Mouse (Mus musculus) limb, embryonic 13.5 days (tissue): ENCODE measurements at regions not wholly inside any gene's neighbourhood (a gene's known extent, or its start where the extent isn't known, plus 50 kb on each side); places are given as distances from the start of the nearest gene placed in this dataset.
A peak's percentile ranks its signal among the peaks of the same experiment; 100 is the strongest.

Source experiments
- ATAC-seq: fragments of 200-750 bp; cut with Nextera tagmentation; 2 replicates; pipeline ENCODE4 v1.8.0; 2017; ENCODE audit warnings: low read depth, moderate number of reproducible peaks, moderate TSS enrichment; ENCODE audit not compliant: low FRiP score
- H3K27ac ChIP-seq: fragments of 300-500 bp; sonication (generic); 2 replicates; pipeline ENCODE4 v1.5.1; 2015; ENCODE audit warnings: inconsistent platforms, mild to moderate bottlenecking, moderate library complexity
- H3K27me3 ChIP-seq: fragments of 300-500 bp; sonication (generic); 2 replicates; pipeline ENCODE4 v1.6.1; 2015; ENCODE audit warnings: mild to moderate bottlenecking, inconsistent platforms
- H3K36me3 ChIP-seq: fragments of 300-500 bp; sonication (generic); 2 replicates; pipeline ENCODE4 v1.6.1; 2015; ENCODE audit warnings: inconsistent platforms, mild to moderate bottlenecking, moderate library complexity
- H3K4me1 ChIP-seq: fragments of 300-500 bp; sonication (generic); 2 replicates; pipeline ENCODE4 v1.6.1; 2015; ENCODE audit warnings: inconsistent platforms
- H3K4me2 ChIP-seq: fragments of 300-500 bp; sonication (generic); replicated peaks from 2 replicates; pipeline ENCODE4 v1.6.1; 2015; ENCODE audit warnings: inconsistent platforms, mild to moderate bottlenecking, moderate library complexity
- H3K4me3 ChIP-seq: fragments of 300-500 bp; sonication (generic); 2 replicates; pipeline ENCODE4 v1.5.1; 2015; ENCODE audit warnings: moderate library complexity, mild to moderate bottlenecking, inconsistent platforms
- H3K9ac ChIP-seq: fragments of 300-500 bp; sonication (generic); 2 replicates; pipeline ENCODE4 v1.6.1; 2015; ENCODE audit warnings: mild to moderate bottlenecking, inconsistent platforms
- H3K9me3 ChIP-seq: fragments of 300-500 bp; sonication (generic); 2 replicates; pipeline ENCODE4 v1.6.1; 2016; ENCODE audit warnings: inconsistent platforms
- WGBS: fragments of 180-500 bp; shearing (Covaris S2); methylation state at CpG from one replicate; pipeline ENCODE4 v1.1.7; 2015; 5-methylcytosine and 5-hydroxymethylcytosine counted together

DNA sequence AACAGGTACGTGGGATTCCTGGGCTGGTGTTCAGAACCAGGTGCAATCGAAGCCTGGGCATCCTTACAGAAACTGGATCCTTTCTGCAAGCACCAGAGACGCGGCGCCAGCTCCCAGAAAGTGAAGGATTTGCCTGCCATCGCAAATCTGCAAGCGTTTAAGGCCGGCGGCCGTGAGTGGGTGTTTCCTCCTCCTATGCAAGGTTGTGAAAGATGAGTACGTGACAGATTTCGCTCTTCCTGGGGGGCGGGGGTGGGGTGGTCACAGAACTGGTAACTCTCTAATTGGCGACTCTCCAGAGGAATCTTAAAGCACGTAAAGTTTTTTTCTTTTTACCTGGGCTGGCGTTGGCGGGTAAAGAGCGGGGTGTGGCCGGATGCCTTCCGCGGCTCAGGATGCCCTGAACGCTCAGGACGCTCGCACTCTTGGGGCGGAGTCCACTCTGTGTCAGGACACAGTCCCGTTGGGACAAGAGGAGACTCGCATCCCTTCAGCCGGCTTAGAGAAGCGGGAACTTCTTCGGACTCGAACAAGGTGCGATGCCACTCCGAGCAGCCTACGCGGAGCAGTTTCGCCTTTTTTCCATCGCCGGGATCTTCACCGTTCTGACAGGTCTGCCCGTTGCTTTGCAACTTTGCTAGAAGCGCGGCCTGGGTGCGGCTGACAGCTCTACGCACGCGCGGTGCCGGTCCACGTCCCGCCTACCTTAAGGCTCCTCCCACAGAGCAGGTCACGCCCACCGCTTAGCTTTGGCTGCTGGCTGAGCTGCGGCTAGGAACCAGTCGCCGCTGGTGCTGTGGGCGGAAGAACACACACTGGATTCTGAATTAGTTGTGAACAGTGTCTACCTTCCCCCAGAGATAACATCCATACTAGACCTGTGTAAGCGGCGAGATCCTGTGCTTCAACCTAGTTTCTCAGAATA, 141.4 kb upstream of the Ccdc54 start:
- Histone ChIP-seq H3K27me3 (no peaks in the 10 kb centered on the region), H3K36me3 (0 out of 2 replicates have a peak, but pooled peaks cover 2% of the 10 kb centered on the region), H3K27ac (peak overlapping the region; percentile 58; the same call in 1 of the 2 replicates), H3K4me2 (peak overlapping the region; percentile 83), H3K9me3 (no peaks in the 10 kb centered on the region), H3K4me1 (0 out of 2 replicates have a peak, but pooled peaks cover 5% of the 10 kb centered on the region), H3K4me3 (peak overlapping the region; percentile 74), H3K9ac (peak overlapping the region; percentile 76)
- peak; percentile 93 for ATAC-seq
- under 1% methylated on average over 58 of the region's 58 CpGs for WGBS

DNA sequence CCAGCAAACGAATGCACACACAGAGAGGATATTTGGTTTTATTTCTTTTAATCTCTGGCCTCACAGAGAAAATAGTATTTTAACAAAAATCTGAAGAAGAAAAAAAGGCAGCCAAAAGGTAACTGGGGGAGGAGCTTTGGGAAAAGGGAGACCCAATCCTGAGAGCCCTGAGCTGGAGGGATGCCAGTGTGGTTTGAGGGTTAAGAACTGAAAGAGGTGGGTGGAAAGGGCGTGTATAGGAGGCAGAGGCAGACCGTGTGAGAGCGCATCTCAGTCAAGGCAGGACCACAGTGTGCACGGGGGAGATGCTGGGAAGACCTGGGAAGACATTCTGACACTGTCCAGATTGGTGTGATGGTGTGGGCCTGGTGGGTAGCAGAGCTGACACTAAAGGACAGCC, 138.4 kb upstream of the Ccdc54 start:
- ATAC-seq, result no peak
- 64% methylated on average over 5 of the region's 5 CpGs for WGBS
- no peaks in the 10 kb centered on the region for H3K4me1 ChIP-seq
- no peak overlapping the region for H3K9ac ChIP-seq
- 0 out of 2 replicates have a peak, but pooled peaks cover 2% of the 10 kb centered on the region for H3K36me3 ChIP-seq
- no peak overlapping the region for H3K4me3 ChIP-seq
- H3K4me2 ChIP-seq, result no peak overlapping the region
- H3K27me3 ChIP-seq, result no peaks in the 10 kb centered on the region
- no peaks in the 10 kb centered on the region for H3K9me3 ChIP-seq
- H3K27ac ChIP-seq, result no peak overlapping the region

DNA sequence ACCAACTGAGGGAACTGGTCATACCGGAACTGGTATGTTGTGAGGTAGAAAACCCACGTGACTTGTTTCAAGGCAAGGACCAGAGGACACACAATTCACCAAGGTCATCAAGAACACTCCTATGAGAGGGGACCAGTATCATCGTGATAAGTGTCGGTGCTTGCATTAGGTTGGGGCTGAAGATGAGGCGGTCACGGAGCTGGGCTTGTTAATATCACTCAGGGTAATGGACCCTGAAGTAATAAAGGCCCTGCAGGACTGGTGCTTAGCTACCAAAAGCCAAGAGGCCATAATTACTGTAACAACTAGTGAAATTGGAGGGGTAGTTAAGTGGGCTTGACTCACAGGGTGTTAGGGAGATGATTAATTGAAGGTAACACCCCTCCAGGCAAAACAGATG, 132.2 kb upstream of the Ccdc54 start:
- H3K27me3 ChIP-seq, result no peaks in the 10 kb centered on the region
- H3K4me1 ChIP-seq, result peaks cover 4% of the 10 kb centered on the region; the same call in 1 of the 2 replicates
- H3K9me3 ChIP-seq, result no peaks in the 10 kb centered on the region
- H3K36me3 ChIP-seq, result peaks cover 2% of the 10 kb centered on the region; the same call in 1 of the 2 replicates
- H3K9ac ChIP-seq, result no peak overlapping the region
- no peak overlapping the region for H3K27ac ChIP-seq
- 62% methylated on average over 6 of the region's 6 CpGs for WGBS
- no peak overlapping the region for H3K4me2 ChIP-seq
- no peak overlapping the region for H3K4me3 ChIP-seq
- ATAC-seq, result no peak

DNA sequence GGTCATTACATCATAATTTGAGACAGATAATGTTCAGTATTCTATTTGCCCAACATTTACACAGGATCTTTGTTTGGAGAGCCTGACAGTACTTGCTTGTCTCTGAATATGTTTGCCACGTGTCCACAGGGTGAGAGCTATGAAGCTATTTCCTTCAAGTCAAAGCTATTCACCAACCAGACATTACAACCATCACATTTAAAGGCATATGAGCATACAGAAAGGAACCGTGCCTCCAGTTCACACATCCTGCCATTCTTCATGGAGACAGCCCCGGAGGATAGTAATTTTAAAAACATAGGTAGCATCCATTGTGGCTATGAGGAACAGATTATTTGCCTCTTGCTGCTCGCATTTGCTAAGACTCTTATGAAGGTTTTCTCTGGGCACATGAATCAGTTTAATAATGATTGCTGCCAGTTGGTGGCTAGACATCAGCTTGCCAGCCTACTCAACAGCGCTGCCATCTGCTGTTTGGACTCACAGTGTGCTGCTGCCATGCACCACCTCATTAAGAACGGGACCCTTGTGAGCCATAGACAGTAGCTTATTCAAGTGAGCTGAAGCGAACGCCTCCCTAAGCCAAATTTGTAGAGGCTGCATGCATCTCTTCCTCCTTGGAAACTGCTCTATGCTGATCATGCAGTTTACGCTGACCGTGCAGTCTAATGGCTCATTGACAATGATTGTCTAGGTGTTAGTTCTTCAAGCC, 126.5 kb upstream of the Ccdc54 start:
- Histone ChIP-seq H3K4me1 (peaks cover 12% of the 10 kb centered on the region), H3K27ac (no peak overlapping the region), H3K9ac (no peak overlapping the region), H3K4me3 (no peak overlapping the region), H3K4me2 (no peak overlapping the region), H3K36me3 (no peaks in the 10 kb centered on the region; the same call in 1 of the 2 replicates), H3K27me3 (no peaks in the 10 kb centered on the region), H3K9me3 (no peaks in the 10 kb centered on the region)
- 60% methylated on average over 10 of the region's 10 CpGs for WGBS
- ATAC-seq, result no peak

DNA sequence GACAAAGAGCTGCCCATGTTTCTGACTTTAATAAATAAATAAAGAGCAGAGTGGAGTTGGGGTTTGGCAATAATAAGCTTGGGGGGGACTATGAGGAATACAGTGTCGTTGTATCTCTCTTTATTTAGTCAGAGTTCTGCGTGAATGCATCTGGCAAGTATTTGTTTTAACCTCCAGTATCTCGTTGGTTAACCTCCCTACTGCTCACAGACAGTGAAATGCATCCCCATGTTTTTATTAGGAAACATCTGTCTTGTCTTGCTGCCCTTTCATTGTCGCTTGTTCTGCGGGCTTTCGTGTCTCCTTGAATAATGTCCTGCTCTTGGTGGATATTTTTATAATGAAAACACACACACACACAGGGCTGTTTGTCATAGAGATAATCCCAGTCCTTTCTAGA, 118.8 kb upstream of the Ccdc54 start:
- no peak for ATAC-seq
- Histone ChIP-seq H3K36me3 (no peaks in the 10 kb centered on the region), H3K27me3 (no peaks in the 10 kb centered on the region), H3K9me3 (no peaks in the 10 kb centered on the region), H3K27ac (no peak overlapping the region), H3K4me2 (no peak overlapping the region), H3K4me3 (no peak overlapping the region), H3K4me1 (no peaks in the 10 kb centered on the region), H3K9ac (no peak overlapping the region)
- 80% methylated on average over 6 of the region's 6 CpGs for WGBS

GRCm38 (mm10) chr16:50707906-50708305, 117.0 kb upstream of the Ccdc54 start:
- Histone ChIP-seq H3K27ac (no peak overlapping the region), H3K4me2 (no peak overlapping the region), H3K27me3 (no peaks in the 10 kb centered on the region), H3K9ac (no peak overlapping the region), H3K4me3 (no peak overlapping the region), H3K36me3 (no peaks in the 10 kb centered on the region), H3K9me3 (no peaks in the 10 kb centered on the region), H3K4me1 (no peaks in the 10 kb centered on the region)
- WGBS, result 94% methylated on average over 2 of the region's 2 CpGs
- ATAC-seq, result no peak

DNA sequence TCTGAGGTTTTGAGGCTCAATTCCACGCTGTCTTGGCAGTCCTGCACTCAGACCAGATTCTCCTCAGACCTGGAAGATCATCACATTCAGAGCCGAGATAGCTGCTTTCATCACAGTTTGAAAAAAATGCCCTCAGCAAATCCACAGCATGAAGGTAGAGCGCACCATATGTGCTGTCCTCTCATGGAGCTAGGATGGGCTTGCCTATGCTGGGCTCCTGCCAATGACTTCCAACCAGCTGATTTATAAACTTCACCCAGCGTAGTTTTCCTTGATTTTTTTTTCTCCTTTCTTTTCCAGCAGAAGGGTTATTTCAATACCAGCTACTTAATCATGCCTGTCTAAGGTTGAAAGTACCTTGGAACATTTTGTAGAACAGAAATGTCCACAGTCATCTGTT, 115.0 kb upstream of the Ccdc54 start:
- Histone ChIP-seq H3K4me2 (no peak overlapping the region), H3K9me3 (no peaks in the 10 kb centered on the region), H3K36me3 (no peaks in the 10 kb centered on the region), H3K27ac (no peak overlapping the region), H3K4me3 (no peak overlapping the region), H3K27me3 (no peaks in the 10 kb centered on the region), H3K9ac (no peak overlapping the region), H3K4me1 (peaks cover 3% of the 10 kb centered on the region)
- 66% methylated on average over 4 of the region's 4 CpGs for WGBS
- no peak for ATAC-seq

DNA sequence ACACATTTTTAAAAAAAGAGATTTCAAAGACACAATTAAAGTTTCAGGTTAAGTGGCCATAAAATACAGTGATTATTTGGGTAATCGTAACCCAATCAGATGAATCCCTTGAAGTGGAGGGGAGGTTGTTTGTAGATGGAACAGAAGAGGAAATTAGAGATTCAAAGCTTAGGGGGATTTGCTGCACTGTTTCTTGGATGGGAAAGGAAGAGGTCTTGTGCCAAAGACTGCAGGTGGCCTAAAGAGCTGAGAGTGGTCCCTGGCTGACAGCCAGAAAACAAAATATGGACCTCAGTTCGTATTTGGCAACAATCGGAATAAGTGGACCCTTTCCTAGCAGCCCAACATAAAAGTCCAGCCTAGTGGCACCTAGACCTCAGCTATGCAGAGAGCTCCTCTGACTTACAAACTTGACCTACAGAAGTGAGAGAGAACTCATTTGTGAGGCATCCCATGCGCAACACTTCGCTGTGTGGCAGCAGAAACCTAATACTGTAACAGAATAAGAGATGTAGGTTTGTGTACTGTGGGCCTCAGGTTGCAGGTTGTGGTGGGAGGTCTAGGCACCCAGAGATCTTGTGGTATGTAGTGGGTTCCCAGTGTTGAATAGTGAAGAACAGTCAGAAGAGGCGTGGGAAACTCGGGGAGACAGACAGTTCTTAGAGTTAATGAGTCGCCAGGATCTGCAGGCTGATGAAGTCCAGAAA, 110.0 kb upstream of the Ccdc54 start:
- Histone ChIP-seq H3K36me3 (no peaks in the 10 kb centered on the region), H3K27me3 (no peaks in the 10 kb centered on the region), H3K9ac (no peak overlapping the region), H3K9me3 (no peaks in the 10 kb centered on the region), H3K27ac (no peak overlapping the region), H3K4me2 (no peak overlapping the region), H3K4me3 (no peak overlapping the region), H3K4me1 (peaks cover 6% of the 10 kb centered on the region)
- no peak for ATAC-seq
- WGBS, result 59% methylated on average over 8 of the region's 8 CpGs

DNA sequence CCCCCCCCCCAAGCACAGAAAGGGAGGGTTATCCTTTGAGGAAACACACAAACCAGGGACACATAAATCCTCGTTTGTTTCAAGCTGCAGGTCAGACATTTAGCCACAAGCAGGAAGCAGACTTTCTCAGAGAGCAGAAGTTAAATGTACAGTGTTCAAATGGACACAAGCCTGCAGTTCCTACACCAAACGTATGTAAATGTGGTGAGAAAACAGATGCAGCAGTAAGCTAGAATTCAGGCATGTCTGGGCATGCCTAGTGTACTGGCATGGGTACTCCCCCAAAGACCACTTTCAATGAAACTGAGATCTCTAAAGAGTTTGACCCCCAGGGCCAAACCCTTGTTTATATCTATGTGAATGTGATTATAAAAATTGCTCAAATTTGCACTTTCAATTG, 109.2 kb upstream of the Ccdc54 start:
- Histone ChIP-seq H3K27me3 (no peaks in the 10 kb centered on the region), H3K9me3 (no peaks in the 10 kb centered on the region), H3K4me3 (no peak overlapping the region), H3K4me2 (no peak overlapping the region), H3K9ac (no peak overlapping the region), H3K27ac (no peak overlapping the region), H3K36me3 (no peaks in the 10 kb centered on the region), H3K4me1 (peaks cover 6% of the 10 kb centered on the region)
- 21% methylated on average over 2 of the region's 2 CpGs for WGBS
- no peak for ATAC-seq

- no peak for ATAC-seq
- Histone ChIP-seq H3K27ac (no peak overlapping the region), H3K4me1 (peaks cover 6% of the 10 kb centered on the region), H3K4me2 (no peak overlapping the region), H3K4me3 (no peak overlapping the region), H3K36me3 (no peaks in the 10 kb centered on the region), H3K9me3 (no peaks in the 10 kb centered on the region), H3K27me3 (no peaks in the 10 kb centered on the region), H3K9ac (no peak overlapping the region)
- WGBS, result 93% methylated on average over 2 of the region's 2 CpGs
Observed at GRCm38 (mm10) chr16:50697722-50698121, 106.8 kb upstream of the Ccdc54 start.

DNA sequence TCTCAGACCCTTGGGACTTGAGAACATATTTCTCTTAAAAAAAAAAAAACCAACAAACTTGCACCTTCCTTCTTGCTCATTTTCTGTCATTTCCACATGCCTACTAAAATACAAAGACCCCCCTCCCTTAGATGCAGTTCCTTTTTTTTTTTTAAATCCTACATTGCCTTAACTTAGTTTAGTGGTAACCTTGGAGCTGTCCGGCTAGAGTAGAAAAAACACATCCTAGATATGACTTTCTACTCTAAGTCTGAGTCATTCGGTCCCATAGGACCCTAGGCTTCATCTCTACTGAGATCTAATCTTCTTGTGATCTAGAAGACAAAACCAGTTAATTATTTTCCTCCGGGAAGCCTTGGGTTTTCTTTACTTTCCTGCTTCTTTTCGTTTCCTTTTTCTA, 105.1 kb upstream of the Ccdc54 start:
- H3K4me1 ChIP-seq, result peaks cover 4% of the 10 kb centered on the region
- no peaks in the 10 kb centered on the region for H3K36me3 ChIP-seq
- no peaks in the 10 kb centered on the region for H3K27me3 ChIP-seq
- no peak overlapping the region for H3K4me3 ChIP-seq
- no peak overlapping the region for H3K27ac ChIP-seq
- 86% methylated on average over 4 of the region's 4 CpGs for WGBS
- H3K9me3 ChIP-seq, result no peaks in the 10 kb centered on the region
- H3K9ac ChIP-seq, result no peak overlapping the region
- ATAC-seq, result no peak
- no peak overlapping the region for H3K4me2 ChIP-seq

GRCm38 (mm10) chr16:50694045-50694444, 103.1 kb upstream of the Ccdc54 start:
- H3K36me3 ChIP-seq, result no peaks in the 10 kb centered on the region
- 84% methylated on average over 2 of the region's 2 CpGs for WGBS
- no peak overlapping the region for H3K9ac ChIP-seq
- no peak overlapping the region for H3K27ac ChIP-seq
- no peaks in the 10 kb centered on the region for H3K9me3 ChIP-seq
- no peak for ATAC-seq
- H3K4me3 ChIP-seq, result no peak overlapping the region
- no peaks in the 10 kb centered on the region for H3K4me1 ChIP-seq
- no peaks in the 10 kb centered on the region for H3K27me3 ChIP-seq
- no peak overlapping the region for H3K4me2 ChIP-seq
